Mouse (Mus musculus): Measurements from ENCODE around the gene Gm21915. TPM values are rescaled to one million over a fixed set of nuclear protein-coding genes. Genes with fewer than 3 reads are reported as not detected.

The Gm21915 gene
- polyA plus RNA-seq, 1 experiment, result not detected

GRCm38 (mm10) chr9:40709141-40709537, 38.7 kb downstream of the Gm21915 start:
- TF ChIP-seq CTCF (IDR thresholded peaks at IDR 0.05; ENCODE audit: extremely low read depth, insufficient read depth, insufficient read length, insufficient replicate concordance) (no peak), POLR2A (IDR thresholded peaks at IDR 0.05; ENCODE audit: low read depth, low read length) (no peak)
- Histone ChIP-seq H3K27ac (ENCODE audit: insufficient read depth, low read length) (no peak overlapping the region), H3K27me3 (ENCODE audit: control insufficient read depth, insufficient read depth, low read length) (no peaks in the 10 kb centered on the region), H3K4me3 (ENCODE audit: extremely low read depth, insufficient read depth, insufficient read length) (no peak overlapping the region), H3K4me1 (ENCODE audit: control insufficient read depth, insufficient read depth, insufficient read length) (no peaks in the 10 kb centered on the region), H3K36me3 (ENCODE audit: control insufficient read depth, insufficient read depth, low read length) (no peaks in the 10 kb centered on the region)
- no peak for DNase-seq (ENCODE audit: low read depth in 1 of 2, low spot score in 2 of 2)
- 80% methylated on average over 7 of the region's 7 CpGs for WGBS

GRCm38 (mm10) chr9:40709587-40709986, 39.2 kb downstream of the Gm21915 start:
- no peak overlapping the region for H3K27ac ChIP-seq (ENCODE audit: insufficient read depth, low read length)
- 86% methylated on average over 3 of the region's 3 CpGs for WGBS
- no peaks in the 10 kb centered on the region for H3K36me3 ChIP-seq (ENCODE audit: control insufficient read depth, insufficient read depth, low read length)
- no peak for TF ChIP-seq POLR2A (IDR thresholded peaks at IDR 0.05; ENCODE audit: low read depth, low read length)
- TF ChIP-seq CTCF (IDR thresholded peaks at IDR 0.05; ENCODE audit: extremely low read depth, insufficient read depth, insufficient read length, insufficient replicate concordance), result no peak
- DNase-seq (ENCODE audit: low read depth in 1 of 2, low spot score in 2 of 2), result no peak
- no peak overlapping the region for H3K4me3 ChIP-seq (ENCODE audit: extremely low read depth, insufficient read depth, insufficient read length)
- H3K4me1 ChIP-seq (ENCODE audit: control insufficient read depth, insufficient read depth, insufficient read length), result no peaks in the 10 kb centered on the region
- no peaks in the 10 kb centered on the region for H3K27me3 ChIP-seq (ENCODE audit: control insufficient read depth, insufficient read depth, low read length)

GRCm38 (mm10) chr9:40709991-40710390, 39.6 kb downstream of the Gm21915 start:
- H3K4me1 ChIP-seq (ENCODE audit: control insufficient read depth, insufficient read depth, insufficient read length), result no peaks in the 10 kb centered on the region
- no peaks in the 10 kb centered on the region for H3K36me3 ChIP-seq (ENCODE audit: control insufficient read depth, insufficient read depth, low read length)
- no peaks in the 10 kb centered on the region for H3K27me3 ChIP-seq (ENCODE audit: control insufficient read depth, insufficient read depth, low read length)
- H3K27ac ChIP-seq (ENCODE audit: insufficient read depth, low read length), result no peak overlapping the region
- TF ChIP-seq POLR2A (IDR thresholded peaks at IDR 0.05; ENCODE audit: low read depth, low read length), result no peak
- no peak for TF ChIP-seq CTCF (IDR thresholded peaks at IDR 0.05; ENCODE audit: extremely low read depth, insufficient read depth, insufficient read length, insufficient replicate concordance)
- DNase-seq (ENCODE audit: low read depth in 1 of 2, low spot score in 2 of 2), result no peak
- WGBS, result 47% methylated on average over 3 of the region's 3 CpGs
- no peak overlapping the region for H3K4me3 ChIP-seq (ENCODE audit: extremely low read depth, insufficient read depth, insufficient read length)

GRCm38 (mm10) chr9:40711654-40712053, 41.2 kb downstream of the Gm21915 start:
- H3K27ac ChIP-seq (ENCODE audit: insufficient read depth, low read length), result no peak overlapping the region
- no peaks in the 10 kb centered on the region for H3K4me1 ChIP-seq (ENCODE audit: control insufficient read depth, insufficient read depth, insufficient read length)
- H3K36me3 ChIP-seq (ENCODE audit: control insufficient read depth, insufficient read depth, low read length), result no peaks in the 10 kb centered on the region
- H3K4me3 ChIP-seq (ENCODE audit: extremely low read depth, insufficient read depth, insufficient read length), result no peak overlapping the region
- TF ChIP-seq CTCF (IDR thresholded peaks at IDR 0.05; ENCODE audit: extremely low read depth, insufficient read depth, insufficient read length, insufficient replicate concordance) (no peak), POLR2A (IDR thresholded peaks at IDR 0.05; ENCODE audit: low read depth, low read length) (no peak)
- WGBS, result 86% methylated on average over 4 of the region's 4 CpGs
- H3K27me3 ChIP-seq (ENCODE audit: control insufficient read depth, insufficient read depth, low read length), result no peaks in the 10 kb centered on the region
- no peak for DNase-seq (ENCODE audit: low read depth in 1 of 2, low spot score in 2 of 2)

- Histone ChIP-seq H3K36me3 (ENCODE audit: control insufficient read depth, insufficient read depth, low read length) (no peaks in the 10 kb centered on the region), H3K27me3 (ENCODE audit: control insufficient read depth, insufficient read depth, low read length) (no peaks in the 10 kb centered on the region), H3K27ac (ENCODE audit: insufficient read depth, low read length) (no peak overlapping the region), H3K4me1 (ENCODE audit: control insufficient read depth, insufficient read depth, insufficient read length) (no peaks in the 10 kb centered on the region), H3K4me3 (ENCODE audit: extremely low read depth, insufficient read depth, insufficient read length) (no peak overlapping the region)
- no peak for TF ChIP-seq CTCF (IDR thresholded peaks at IDR 0.05; ENCODE audit: extremely low read depth, insufficient read depth, insufficient read length, insufficient replicate concordance)
- WGBS, result 66% methylated on average over 18 of the region's 18 CpGs
- no peak for DNase-seq (ENCODE audit: low read depth in 1 of 2, low spot score in 2 of 2)
Observed at GRCm38 (mm10) chr9:40717182-40717874, 46.9 kb downstream of the Gm21915 start.

GRCm38 (mm10) chr9:40717875-40718185, 47.4 kb downstream of the Gm21915 start:
- Histone ChIP-seq H3K27ac (ENCODE audit: insufficient read depth, low read length) (no peak overlapping the region), H3K4me1 (ENCODE audit: control insufficient read depth, insufficient read depth, insufficient read length) (no peaks in the 10 kb centered on the region), H3K27me3 (ENCODE audit: control insufficient read depth, insufficient read depth, low read length) (no peaks in the 10 kb centered on the region), H3K4me3 (ENCODE audit: extremely low read depth, insufficient read depth, insufficient read length) (no peak overlapping the region), H3K36me3 (ENCODE audit: control insufficient read depth, insufficient read depth, low read length) (no peaks in the 10 kb centered on the region)
- DNase-seq (ENCODE audit: low read depth in 1 of 2, low spot score in 2 of 2), result no peak
- TF ChIP-seq POLR2A (IDR thresholded peaks at IDR 0.05; ENCODE audit: low read depth, low read length), result no peak
- no peak for TF ChIP-seq CTCF (IDR thresholded peaks at IDR 0.05; ENCODE audit: extremely low read depth, insufficient read depth, insufficient read length, insufficient replicate concordance)
- 37% methylated on average over 7 of the region's 7 CpGs for WGBS

Other genes starting within 250 kb of the Gm21915 start
- 16.5 and 20.3 TPM in 2 replicates for gene Gramd1b, start 139.2 kb upstream of the Gm21915 start, polyA plus RNA-seq (2012; rRNA removed)
- gene Clmp, start 15.3 kb downstream of the Gm21915 start, polyA plus RNA-seq (2012; rRNA removed), result 1.4 and 7.2 TPM in 2 replicates
- gene Hspa8, start 130.4 kb downstream of the Gm21915 start, polyA plus RNA-seq (2012; rRNA removed), result 1,187 and 1,452 TPM in 2 replicates
- not detected in 2 replicates for gene Bsx, start 203.5 kb downstream of the Gm21915 start, polyA plus RNA-seq (2012; rRNA removed)